Mouse (Mus musculus): ENCODE measurements at regions not wholly inside any gene's neighbourhood (a gene's known extent, or its start where the extent isn't known, plus 50 kb on each side); places are given as distances from the start of the nearest gene placed in this dataset.

- in situ Hi-C loops (cut with MboI, MseI) = loop anchor here in 1 of 2 experiments (10.0 kb wide), 1 partner anchor 624 kb away; no protein-coding TSS in a partner anchor
Observed at GRCm38 (mm10) chrX:70089154-70089801, 144.2 kb downstream of the 1700020N15Rik start.

DNA sequence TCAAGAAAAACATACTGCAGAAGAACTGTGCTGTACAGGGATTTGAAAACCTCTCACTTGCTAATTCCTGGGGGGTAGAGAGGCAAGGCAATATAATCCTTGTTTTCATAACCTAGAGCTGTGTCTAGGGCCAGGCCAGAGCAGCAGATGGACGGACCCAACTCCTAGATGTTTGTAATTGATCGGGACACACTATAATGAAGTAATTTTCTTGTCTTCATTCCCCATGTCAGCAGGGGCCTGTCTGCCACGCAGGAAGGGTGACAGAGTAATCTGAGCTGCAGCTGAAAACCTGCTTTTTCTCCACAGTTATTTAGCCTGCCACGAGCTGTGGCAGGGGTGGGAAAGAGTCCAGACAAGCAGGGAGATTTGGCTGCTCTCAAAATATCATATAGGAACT, 149.2 kb downstream of the 1700020N15Rik start:
- in situ Hi-C loops (cut with MboI, MseI) = no loop called here

DNA sequence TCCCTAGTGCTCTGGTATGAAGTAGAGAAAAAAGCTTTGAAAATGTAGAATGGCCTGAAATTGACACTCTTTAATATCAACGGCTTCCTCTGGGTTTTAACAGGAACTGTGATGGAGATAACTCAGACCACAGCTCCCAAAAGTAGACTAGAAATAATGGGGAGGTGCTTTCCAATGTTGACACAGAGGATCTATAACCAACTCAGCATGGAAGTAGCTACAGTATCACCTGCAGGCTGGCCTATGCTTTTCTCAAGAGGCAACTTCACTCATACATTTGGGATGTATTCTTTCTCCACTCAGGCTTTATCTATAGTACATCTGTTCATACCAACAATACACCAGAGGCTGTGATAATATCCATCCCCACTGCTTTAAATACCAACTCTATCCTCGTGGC, 154.5 kb downstream of the 1700020N15Rik start:
- in situ Hi-C loops (cut with MboI, MseI) = no loop called here

Data from T-helper 17 cell (primary cell).